Mouse (Mus musculus): ENCODE results near the gene Tmem207. TPM values are rescaled to one million over a fixed set of nuclear protein-coding genes. Genes with fewer than 3 reads are reported as not detected.

Tmem207 gene
- not detected for polyA plus RNA-seq (2017; shearing (Covaris generic))

DNA sequence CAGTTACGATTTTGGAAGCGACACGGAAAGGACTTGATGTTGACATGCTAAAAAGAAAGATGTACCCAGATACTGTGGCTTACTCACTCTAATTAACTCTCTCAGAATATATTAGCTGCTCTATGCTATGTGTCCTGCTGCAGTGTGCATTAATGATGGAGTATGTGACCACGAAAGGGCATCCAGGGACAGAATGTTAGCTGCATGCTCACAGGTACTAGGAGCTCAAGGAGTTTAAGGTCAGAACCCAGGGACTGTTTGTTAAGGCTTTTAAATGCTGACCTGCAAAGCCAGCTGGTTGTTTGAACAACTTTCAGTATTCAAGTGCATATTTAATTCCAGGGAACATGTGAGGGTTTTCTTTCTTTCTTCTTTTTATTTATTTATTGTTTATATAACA lies at the start of gene Tmem207:
TSS of gene Tmem207 (minus strand) at position 101 of the 400 bp plus-strand sequence.

GRCm38 (mm10) chr16:26462835-26463234 lies 63.7 kb downstream of the Tmem207 start, which contains the start of gene Cldn16:
Gene Cldn16 (plus strand): TSS chr16:26463135.

Other genes with a start within 250 kb of the Tmem207 start
- gene Cldn1, start 154.9 kb downstream of the Tmem207 start, polyA plus RNA-seq (2017; shearing (Covaris generic)), result not detected
- not detected for gene Cldn16, start 63.6 kb downstream of the Tmem207 start, polyA plus RNA-seq (2017; shearing (Covaris generic))
- gene Il1rap, start 54.9 kb upstream of the Tmem207 start, polyA plus RNA-seq (2017; shearing (Covaris generic)), result 12.9 TPM